Mouse (Mus musculus) hindbrain, embryonic 13.5 days (tissue): ENCODE measurements at regions not wholly inside any gene's neighbourhood (a gene's known extent, or its start where the extent isn't known, plus 50 kb on each side); places are given as distances from the start of the nearest gene placed in this dataset.
"Not testable (repeated sequence)": the region's sequence is repeated elsewhere in the genome, so short reads cannot be mapped to it uniquely, and the experiment has no call there.

Source experiments
- ATAC-seq: fragments of 200-750 bp; cut with Nextera tagmentation; 2 replicates; pipeline ENCODE4 v1.8.0; 2017; ENCODE audit warnings: moderate TSS enrichment; ENCODE audit not compliant: low FRiP score
- H3K27ac ChIP-seq: fragments of 300-500 bp; sonication (generic); 2 replicates; pipeline ENCODE4 v1.5.1; 2015; ENCODE audit warnings: inconsistent platforms, mild to moderate bottlenecking, moderate library complexity
- H3K27me3 ChIP-seq: fragments of 300-500 bp; sonication (generic); 2 replicates; pipeline ENCODE4 v1.6.1; 2015; ENCODE audit warnings: mild to moderate bottlenecking, inconsistent platforms
- H3K36me3 ChIP-seq: fragments of 300-500 bp; sonication (generic); 2 replicates; pipeline ENCODE4 v1.6.1; 2015; ENCODE audit warnings: mild to moderate bottlenecking, inconsistent platforms
- H3K4me1 ChIP-seq: fragments of 300-500 bp; sonication (generic); replicated peaks from 2 replicates; pipeline ENCODE4 v1.6.1; 2015; ENCODE audit warnings: inconsistent platforms
- H3K4me2 ChIP-seq: fragments of 300-500 bp; sonication (generic); 2 replicates; pipeline ENCODE4 v1.6.1; 2015; ENCODE audit warnings: inconsistent platforms, mild to moderate bottlenecking, moderate library complexity
- H3K4me3 ChIP-seq: fragments of 300-500 bp; sonication (generic); 2 replicates; pipeline ENCODE4 v1.5.1; 2015; ENCODE audit warnings: mild to moderate bottlenecking, inconsistent platforms
- H3K9ac ChIP-seq: fragments of 300-500 bp; sonication (generic); 2 replicates; pipeline ENCODE4 v1.6.1; 2015; ENCODE audit warnings: mild to moderate bottlenecking, inconsistent platforms
- H3K9me3 ChIP-seq: fragments of 300-500 bp; sonication (generic); 2 replicates; pipeline ENCODE4 v1.6.1; 2016; ENCODE audit warnings: inconsistent platforms
- WGBS: fragments of 180-500 bp; shearing (Covaris S2); methylation state at CpG from one replicate; pipeline ENCODE4 v1.1.7; 2015; 5-methylcytosine and 5-hydroxymethylcytosine counted together

GRCm38 (mm10) chr5:97737339-97737738 is 280.5 kb upstream of the Gk2 start:
- Histone ChIP-seq H3K4me2 (no peak overlapping the region), H3K36me3 (no peaks in the 10 kb centered on the region), H3K9me3 (no peaks in the 10 kb centered on the region), H3K27ac (no peak overlapping the region), H3K4me1 (no peaks in the 10 kb centered on the region), H3K4me3 (no peak overlapping the region), H3K27me3 (no peaks in the 10 kb centered on the region), H3K9ac (no peak overlapping the region)
- WGBS, result 100% methylated on average over 2 of the region's 2 CpGs
- ATAC-seq, result no peak

- no peak for ATAC-seq
- WGBS, result 72% methylated on average over 4 of the region's 4 CpGs
- no peak overlapping the region for H3K9ac ChIP-seq
- no peak overlapping the region for H3K4me3 ChIP-seq
- H3K36me3 ChIP-seq, result no peaks in the 10 kb centered on the region
- H3K4me1 ChIP-seq, result no peaks in the 10 kb centered on the region
- no peaks in the 10 kb centered on the region for H3K9me3 ChIP-seq
- H3K27ac ChIP-seq, result no peak overlapping the region
- no peaks in the 10 kb centered on the region for H3K27me3 ChIP-seq
- no peak overlapping the region for H3K4me2 ChIP-seq
Observed at GRCm38 (mm10) chr5:97730920-97731319, 274.1 kb upstream of the Gk2 start.

GRCm38 (mm10) chr5:97719364-97719763 is 262.5 kb upstream of the Gk2 start:
- H3K4me2 ChIP-seq, ATAC-seq, H3K27me3 ChIP-seq, H3K4me1 ChIP-seq, H3K9me3 ChIP-seq, H3K4me3 ChIP-seq, H3K27ac ChIP-seq, H3K9ac ChIP-seq, H3K36me3 ChIP-seq: not testable (repeated sequence)
- 21% methylated on average over 4 of the region's 4 CpGs for WGBS

GRCm38 (mm10) chr5:97705270-97705669 is 248.4 kb upstream of the Gk2 start:
- Histone ChIP-seq H3K4me1 (no peaks in the 10 kb centered on the region), H3K4me3 (no peak overlapping the region), H3K9me3 (no peaks in the 10 kb centered on the region), H3K27ac (no peak overlapping the region), H3K4me2 (no peak overlapping the region), H3K9ac (no peak overlapping the region), H3K27me3 (no peaks in the 10 kb centered on the region), H3K36me3 (no peaks in the 10 kb centered on the region)
- no peak for ATAC-seq
- 92% methylated on average over 3 of the region's 3 CpGs for WGBS

- no peak for ATAC-seq
- WGBS, result 88% methylated on average over 3 of the region's 3 CpGs
- H3K9ac ChIP-seq, result no peak overlapping the region
Observed at GRCm38 (mm10) chr5:97700507-97700906, 243.7 kb upstream of the Gk2 start.

GRCm38 (mm10) chr5:97697581-97698134 is 240.8 kb upstream of the Gk2 start:
- Histone ChIP-seq H3K27me3 (no peaks in the 10 kb centered on the region), H3K36me3 (no peaks in the 10 kb centered on the region), H3K9me3 (no peaks in the 10 kb centered on the region), H3K4me2 (no peak overlapping the region), H3K4me1 (no peaks in the 10 kb centered on the region), H3K9ac (no peak overlapping the region), H3K4me3 (no peak overlapping the region), H3K27ac (no peak overlapping the region)
- WGBS, result 45% methylated on average over 8 of the region's 8 CpGs
- peak; percentile 46; the same call in 1 of the 2 replicates for ATAC-seq

More at GRCm38 (mm10) chr5:97700507-97700906, 243.7 kb upstream of the Gk2 start:
- Histone ChIP-seq H3K4me3 (no peak overlapping the region), H3K4me1 (no peaks in the 10 kb centered on the region), H3K9me3 (no peaks in the 10 kb centered on the region), H3K27ac (no peak overlapping the region), H3K27me3 (no peaks in the 10 kb centered on the region), H3K4me2 (no peak overlapping the region), H3K36me3 (no peaks in the 10 kb centered on the region)

GRCm38 (mm10) chr5:97693333-97693940 is 236.6 kb upstream of the Gk2 start:
- no peak overlapping the region for H3K4me2 ChIP-seq
- no peaks in the 10 kb centered on the region for H3K27me3 ChIP-seq
- 89% methylated on average over 10 of the region's 10 CpGs for WGBS
- no peak overlapping the region for H3K9ac ChIP-seq
- H3K36me3 ChIP-seq, result no peaks in the 10 kb centered on the region
- H3K4me1 ChIP-seq, result no peaks in the 10 kb centered on the region
- no peak overlapping the region for H3K4me3 ChIP-seq
- no peak for ATAC-seq
- H3K9me3 ChIP-seq, result no peaks in the 10 kb centered on the region; the same call in 1 of the 2 replicates
- no peak overlapping the region for H3K27ac ChIP-seq

GRCm38 (mm10) chr5:97685443-97685842 is 228.6 kb upstream of the Gk2 start:
- H3K36me3 ChIP-seq, result no peaks in the 10 kb centered on the region
- H3K4me3 ChIP-seq, result no peak overlapping the region
- H3K27ac ChIP-seq, result no peak overlapping the region
- no peaks in the 10 kb centered on the region; the same call in 1 of the 2 replicates for H3K9me3 ChIP-seq
- no peak overlapping the region for H3K9ac ChIP-seq
- H3K4me2 ChIP-seq, result no peak overlapping the region
- no peaks in the 10 kb centered on the region for H3K4me1 ChIP-seq
- no peaks in the 10 kb centered on the region for H3K27me3 ChIP-seq
- ATAC-seq, result no peak

GRCm38 (mm10) chr5:97684592-97685258 is 227.9 kb upstream of the Gk2 start:
- H3K9ac ChIP-seq, result no peak overlapping the region
- no peak for ATAC-seq
- H3K36me3 ChIP-seq, result no peaks in the 10 kb centered on the region
- H3K27me3 ChIP-seq, result no peaks in the 10 kb centered on the region
- H3K27ac ChIP-seq, result no peak overlapping the region
- 81% methylated on average over 4 of the region's 4 CpGs for WGBS
- H3K4me3 ChIP-seq, result no peak overlapping the region
- no peaks in the 10 kb centered on the region for H3K4me1 ChIP-seq
- H3K9me3 ChIP-seq, result no peaks in the 10 kb centered on the region
- H3K4me2 ChIP-seq, result no peak overlapping the region

- Histone ChIP-seq H3K9me3 (no peaks in the 10 kb centered on the region), H3K36me3 (no peaks in the 10 kb centered on the region), H3K27ac (no peak overlapping the region), H3K4me2 (no peak overlapping the region), H3K4me3 (no peak overlapping the region), H3K27me3 (no peaks in the 10 kb centered on the region), H3K9ac (no peak overlapping the region), H3K4me1 (no peaks in the 10 kb centered on the region)
- 39% methylated on average over 3 of the region's 3 CpGs for WGBS
- ATAC-seq, result no peak
Observed at GRCm38 (mm10) chr5:97669726-97670125, 212.9 kb upstream of the Gk2 start.

GRCm38 (mm10) chr5:97656167-97656924 is 199.5 kb upstream of the Gk2 start:
- Histone ChIP-seq H3K36me3 (no peaks in the 10 kb centered on the region), H3K27ac (no peak overlapping the region), H3K4me3 (no peak overlapping the region), H3K4me2 (no peak overlapping the region), H3K9ac (no peak overlapping the region), H3K27me3 (no peaks in the 10 kb centered on the region), H3K4me1 (peaks cover 3% of the 10 kb centered on the region; the same call in 1 of the 2 replicates), H3K9me3 (no peaks in the 10 kb centered on the region)
- 90% methylated on average over 12 of the region's 12 CpGs for WGBS
- no peak for ATAC-seq

GRCm38 (mm10) chr5:97655266-97655665 is 198.4 kb upstream of the Gk2 start:
- H3K9ac ChIP-seq, result no peak overlapping the region
- ATAC-seq, result no peak
- no peaks in the 10 kb centered on the region for H3K27me3 ChIP-seq
- H3K9me3 ChIP-seq, result no peaks in the 10 kb centered on the region
- no peak overlapping the region for H3K27ac ChIP-seq
- no peak overlapping the region for H3K4me3 ChIP-seq
- no peak overlapping the region for H3K4me2 ChIP-seq
- WGBS, result 90% methylated on average over 6 of the region's 6 CpGs
- peaks cover 3% of the 10 kb centered on the region; the same call in 1 of the 2 replicates for H3K4me1 ChIP-seq
- no peaks in the 10 kb centered on the region for H3K36me3 ChIP-seq
